Mouse (Mus musculus) thymus, adult 2 months (tissue): ENCODE measurements around the gene Myo7a. TPM values are rescaled to one million over a fixed set of nuclear protein-coding genes. Genes with fewer than 3 reads are reported as not detected.

Experiments
- DNase-seq: peaks from one replicate; pipeline ENCODE4 v3.0.0; 2021
- H3K27ac ChIP-seq: fragments of 200-500 bp; 2 replicates; pipeline ENCODE4 v1.5.1; 2012; ENCODE audit warnings: low read length, control low read depth; ENCODE audit not compliant: control insufficient read depth, insufficient read depth
- H3K27me3 ChIP-seq: fragments of 200-500 bp; 2 replicates; pipeline ENCODE4 v1.6.1; 2012; ENCODE audit warnings: mild to moderate bottlenecking, low read length, moderate library complexity, mixed read lengths; ENCODE audit not compliant: control insufficient read depth, insufficient read depth
- H3K36me3 ChIP-seq: fragments of 200-500 bp; 2 replicates; pipeline ENCODE4 v1.6.1; 2012; ENCODE audit warnings: mild to moderate bottlenecking, low read length, moderate library complexity; ENCODE audit not compliant: control insufficient read depth, insufficient read depth
- H3K4me1 ChIP-seq: fragments of 200-500 bp; replicated peaks from 2 replicates; pipeline ENCODE4 v1.6.1; 2012; ENCODE audit warnings: low read length; ENCODE audit not compliant: control insufficient read depth, insufficient read depth
- H3K4me3 ChIP-seq: fragments of 200-500 bp; 2 replicates; pipeline ENCODE4 v1.5.1; 2012; ENCODE audit warnings: mild to moderate bottlenecking, low read length, control low read depth, moderate library complexity; ENCODE audit not compliant: control insufficient read depth, insufficient read depth
- CTCF ChIP-seq: fragments of 200-500 bp; IDR thresholded peaks from 2 replicates; pipeline ENCODE4 v1.5.1; 2012; ENCODE audit warnings: mild to moderate bottlenecking, control low read depth, low read length, moderate library complexity, borderline replicate concordance; ENCODE audit not compliant: control insufficient read depth, poor library complexity, insufficient read depth; ENCODE audit errors: extremely low read depth
- POLR2A ChIP-seq: fragments of 200-500 bp; IDR thresholded peaks from 2 replicates; pipeline ENCODE4 v1.6.1; 2012; ENCODE audit warnings: mild to moderate bottlenecking, low read length, control low read depth, moderate library complexity; ENCODE audit not compliant: control insufficient read depth, poor library complexity, insufficient read depth; ENCODE audit errors: extremely low read depth
- WGBS: fragments of 180-500 bp; shearing (Covaris S2); methylation state at CpG from one replicate; pipeline ENCODE4 v1.1.7; 2018; 5-methylcytosine and 5-hydroxymethylcytosine counted together
- polyA plus RNA-seq: library from polyadenylated mRNA; depleted of rRNA; stranded (reverse); fragments of >200 nt; gene quantifications from 2 replicates; pipeline ENCODE4 v1.2.3, GENCODE M21; 2012

Myo7a gene
- polyA plus RNA-seq, 1 experiment: 10.1 TPM

GRCm38 (mm10) chr7:98106272-98106671, 13.1 kb downstream of the Myo7a start:
- WGBS: 89% methylated on average over 7 of the region's 7 CpGs
- Histone ChIP-seq H3K27ac (no peak overlapping the region), H3K4me3 (no peak overlapping the region), H3K36me3 (no peaks in the 10 kb centered on the region), H3K27me3 (no peaks in the 10 kb centered on the region; the same call in 1 of the 2 replicates), H3K4me1 (peaks cover 23% of the 10 kb centered on the region)
- TF ChIP-seq POLR2A (no peak), CTCF (no peak)
- no peak for DNase-seq

DNA sequence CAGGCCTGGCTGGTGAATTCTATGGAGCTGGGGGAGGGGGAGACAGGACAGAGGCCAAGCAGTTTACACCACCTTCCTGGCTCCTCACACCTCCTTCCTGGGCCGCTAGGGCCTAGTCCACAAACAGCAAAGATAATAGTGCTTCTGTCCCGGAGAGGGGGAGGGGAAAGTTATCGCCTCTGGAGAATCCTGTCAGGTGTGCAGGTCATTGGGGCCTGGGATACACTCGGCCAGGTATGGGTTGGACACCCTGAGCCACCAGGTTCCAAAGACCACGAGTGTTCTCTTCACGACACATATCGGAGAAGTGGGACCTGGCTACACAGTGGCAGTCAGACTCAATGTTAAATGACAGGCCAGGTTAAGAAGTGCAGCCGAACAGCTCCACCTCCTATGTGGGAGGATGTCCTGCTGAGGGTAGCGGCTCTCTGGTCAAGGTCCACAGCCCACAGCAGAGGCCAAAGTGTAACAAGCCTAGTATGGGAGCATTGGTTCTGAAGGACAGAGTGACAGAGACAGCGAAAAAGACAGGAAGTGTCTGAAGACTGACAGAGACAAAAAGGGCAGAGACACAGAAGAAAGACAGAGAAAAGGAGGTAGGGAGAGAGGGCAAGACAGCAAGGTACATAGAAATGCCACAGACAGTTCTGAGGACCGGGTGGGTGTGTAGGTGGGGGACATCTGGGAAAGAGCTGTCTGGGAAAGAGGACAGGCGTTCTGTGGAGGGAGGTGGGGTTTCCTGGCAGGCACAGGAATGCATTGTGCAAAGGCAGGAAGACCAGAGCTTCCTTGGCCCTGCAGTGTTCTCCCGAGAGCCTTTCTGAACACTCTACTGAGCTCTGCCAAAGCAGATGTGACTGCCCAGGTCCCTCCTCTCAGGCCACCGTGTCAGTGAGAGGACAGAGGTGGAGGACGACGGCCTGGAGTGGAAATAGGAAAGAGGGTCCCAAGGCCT, 14.6 kb downstream of the Myo7a start:
- no peak overlapping the region for H3K4me3 ChIP-seq
- TF ChIP-seq CTCF (no peak), POLR2A (no peak)
- H3K36me3 ChIP-seq: no peaks in the 10 kb centered on the region
- H3K27me3 ChIP-seq: no peaks in the 10 kb centered on the region
- H3K27ac ChIP-seq: no peak overlapping the region
- H3K4me1 ChIP-seq: peaks cover 23% of the 10 kb centered on the region
- DNase-seq: no peak
- 88% methylated on average over 16 of the region's 16 CpGs for WGBS

GRCm38 (mm10) chr7:98103942-98104292, 15.4 kb downstream of the Myo7a start:
- Histone ChIP-seq H3K27me3 (no peaks in the 10 kb centered on the region), H3K27ac (no peak overlapping the region), H3K4me1 (peaks cover 20% of the 10 kb centered on the region), H3K36me3 (no peaks in the 10 kb centered on the region), H3K4me3 (no peak overlapping the region)
- TF ChIP-seq POLR2A: no peak
- TF ChIP-seq CTCF: no peak
- DNase-seq: no peak
- WGBS: 92% methylated on average over 5 of the region's 5 CpGs

DNA sequence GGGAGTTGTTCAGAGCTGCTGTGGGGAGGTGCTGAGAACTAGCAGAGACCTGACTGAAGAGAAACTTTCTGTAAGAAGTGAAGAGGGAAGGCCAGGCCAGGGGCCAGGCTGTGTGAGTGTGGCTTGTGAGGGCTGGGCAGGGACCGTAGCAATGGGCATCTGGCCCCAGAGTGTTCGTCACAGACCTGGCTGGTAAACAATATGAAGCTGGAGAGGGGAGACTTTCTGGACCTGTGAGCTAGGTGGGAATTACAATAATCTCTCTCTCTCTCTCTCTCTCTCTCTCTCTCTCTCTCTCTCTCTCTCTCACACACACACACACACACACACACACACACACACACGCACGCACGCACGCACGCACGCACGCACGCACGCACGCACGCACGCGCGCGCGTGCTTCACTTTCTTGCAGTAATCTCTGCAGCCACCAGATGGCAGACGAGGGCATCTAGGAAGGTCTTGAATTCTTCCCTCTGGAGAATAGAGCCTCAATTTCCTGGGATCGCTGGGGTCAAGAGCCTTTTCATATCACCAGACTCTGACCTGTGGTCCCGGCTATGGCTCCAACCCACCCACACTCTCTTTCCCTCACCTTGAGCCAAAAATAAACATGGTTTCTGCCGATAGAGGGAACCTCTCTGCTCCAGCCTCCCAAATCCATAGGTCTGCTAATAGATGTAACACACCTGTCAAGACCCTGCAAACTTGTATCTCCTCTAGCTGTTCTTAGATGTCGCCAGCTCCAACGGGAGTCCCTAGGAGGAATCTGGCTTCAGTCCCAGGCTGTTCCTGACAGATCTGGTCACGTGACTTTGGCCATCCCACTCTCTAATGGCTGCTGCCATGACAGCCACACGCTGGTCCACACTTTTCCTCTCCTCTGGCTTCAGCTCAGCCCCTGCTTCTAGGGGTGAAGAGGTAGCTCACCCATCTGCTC, 16.1 kb downstream of the Myo7a start:
- H3K4me3 ChIP-seq: peak overlapping the region; percentile 40
- no peaks in the 10 kb centered on the region for H3K36me3 ChIP-seq
- TF ChIP-seq POLR2A: no peak
- TF ChIP-seq CTCF: peak; percentile 77; the same call in 1 of the 2 replicates
- DNase-seq: peak; percentile 70
- no peak overlapping the region for H3K27ac ChIP-seq
- H3K27me3 ChIP-seq: no peaks in the 10 kb centered on the region
- WGBS: 19% methylated on average over 23 of the region's 26 CpGs
- H3K4me1 ChIP-seq: peaks cover 13% of the 10 kb centered on the region

DNA sequence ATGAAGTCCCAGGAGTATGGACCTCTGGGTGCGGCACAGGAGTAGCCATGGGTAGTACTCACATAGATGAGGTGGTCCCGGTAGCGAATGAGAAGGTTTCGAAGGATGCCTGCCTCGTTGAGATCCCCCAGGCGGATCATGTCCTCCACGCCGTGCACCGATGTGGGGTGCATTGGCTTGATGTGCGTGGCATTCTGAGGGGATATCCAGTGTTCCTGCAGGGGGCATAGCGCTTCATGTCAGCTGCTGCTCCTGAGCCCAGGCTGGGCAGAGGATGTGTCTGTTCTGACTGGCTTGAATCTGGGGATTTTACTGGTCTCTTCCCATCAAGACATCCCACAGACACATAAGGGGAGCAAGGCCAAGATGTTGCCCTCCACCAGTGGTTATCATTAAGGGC, 16.8 kb downstream of the Myo7a start:
- Histone ChIP-seq H3K4me1 (peaks cover 12% of the 10 kb centered on the region), H3K36me3 (no peaks in the 10 kb centered on the region), H3K27ac (no peak overlapping the region), H3K4me3 (no peak overlapping the region), H3K27me3 (no peaks in the 10 kb centered on the region)
- WGBS: over 99% methylated on average over 11 of the region's 11 CpGs
- TF ChIP-seq POLR2A (no peak), CTCF (no peak)
- no peak for DNase-seq

DNA sequence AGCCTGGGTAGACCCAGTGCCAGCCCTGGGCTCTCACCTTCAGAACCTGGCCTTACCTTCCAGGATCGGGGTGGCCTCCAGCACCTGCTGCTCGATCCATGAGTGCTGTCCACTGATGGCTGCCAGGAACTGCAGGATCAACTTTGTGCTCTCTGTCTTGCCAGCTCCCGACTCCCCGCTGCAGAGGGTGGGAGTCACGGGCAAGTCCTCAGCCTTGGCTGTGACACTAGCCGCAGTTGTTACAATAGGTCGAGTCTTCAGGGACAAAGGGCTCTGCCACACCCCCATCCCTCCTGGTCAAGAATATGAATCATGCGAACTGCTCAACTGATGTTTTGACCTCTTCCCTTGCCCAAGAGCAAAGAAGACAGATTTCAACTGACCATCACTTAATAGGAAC, 21.8 kb downstream of the Myo7a start:
- no peak for TF ChIP-seq POLR2A
- TF ChIP-seq CTCF: no peak
- Histone ChIP-seq H3K4me3 (no peak overlapping the region), H3K27me3 (no peaks in the 10 kb centered on the region), H3K4me1 (no peaks in the 10 kb centered on the region), H3K27ac (no peak overlapping the region), H3K36me3 (no peaks in the 10 kb centered on the region)
- 95% methylated on average over 8 of the region's 8 CpGs for WGBS
- no peak for DNase-seq
